Mouse (Mus musculus) lung, adult 10 weeks (tissue): ENCODE data around the gene Olfr1373. TPM values are rescaled to one million over a fixed set of nuclear protein-coding genes. Genes with fewer than 3 reads are reported as not detected.

Source experiments
- polyA plus RNA-seq: library from polyadenylated mRNA; stranded (reverse); fragments of 350-450 nt; fragmentation: Illumina TruSeq; extraction: RNeasy Lipid Tissue Mini Kit (QIAGEN cat#74804); gene quantifications from one replicate; pipeline ENCODE4 v1.2.3, GENCODE M21; 2014; ENCODE audit warnings: low read depth, low replicate concordance; ENCODE audit not compliant: insufficient read depth

Olfr1373 gene
- polyA plus RNA-seq: not detected

GRCm38 (mm10) chr11:52145428-52145827 lies at the start of gene Olfr1373:
Olfr1373 (minus strand) TSS chr11:52145528.

GRCm38 (mm10) chr11:52098398-52098946 lies 46.9 kb downstream of the Olfr1373 start, which contains the start of gene Ppp2ca:
Ppp2ca (plus strand) TSS chr11:52098681.

Other genes starting within 250 kb of the Olfr1373 start
- gene Cdkn2aipnl, start 177.9 kb downstream of the Olfr1373 start, polyA plus RNA-seq: 32.4 TPM
- gene Ube2b, start 144.8 kb downstream of the Olfr1373 start, polyA plus RNA-seq: 157 TPM
- 2.6 TPM for gene Cdkl3, start 141.3 kb downstream of the Olfr1373 start, polyA plus RNA-seq
- 37.6 TPM for gene Ppp2ca, start 46.8 kb downstream of the Olfr1373 start, polyA plus RNA-seq
- gene Olfr1371, start 68.5 kb upstream of the Olfr1373 start, polyA plus RNA-seq: not detected
- 266 TPM for gene Skp1a, start 86.5 kb upstream of the Olfr1373 start, polyA plus RNA-seq
- 14.7 TPM for gene Tcf7, start 137.5 kb upstream of the Olfr1373 start, polyA plus RNA-seq
- 94.7 TPM for gene Vdac1, start 215.3 kb upstream of the Olfr1373 start, polyA plus RNA-seq